Mouse (Mus musculus) T-helper 17 cell (primary cell): ENCODE measurements around the gene Add2.
"Not testable (repeated sequence)": the region's sequence is repeated elsewhere in the genome, so short reads cannot be mapped to it uniquely, and the experiment has no call there.

Experiments used
- in situ Hi-C, 2 experiments: fragments of 300-600 bp; cut with MboI, MseI; formaldehyde crosslinking; loops; 1 replicate in 1 of 2; 2 replicates in 1 of 2; pipeline ENCODE4 v1.15.1; 2025; ENCODE audit warnings: high pct_unique_total_duplicates in 2 of 2

The Add2 gene

DNA sequence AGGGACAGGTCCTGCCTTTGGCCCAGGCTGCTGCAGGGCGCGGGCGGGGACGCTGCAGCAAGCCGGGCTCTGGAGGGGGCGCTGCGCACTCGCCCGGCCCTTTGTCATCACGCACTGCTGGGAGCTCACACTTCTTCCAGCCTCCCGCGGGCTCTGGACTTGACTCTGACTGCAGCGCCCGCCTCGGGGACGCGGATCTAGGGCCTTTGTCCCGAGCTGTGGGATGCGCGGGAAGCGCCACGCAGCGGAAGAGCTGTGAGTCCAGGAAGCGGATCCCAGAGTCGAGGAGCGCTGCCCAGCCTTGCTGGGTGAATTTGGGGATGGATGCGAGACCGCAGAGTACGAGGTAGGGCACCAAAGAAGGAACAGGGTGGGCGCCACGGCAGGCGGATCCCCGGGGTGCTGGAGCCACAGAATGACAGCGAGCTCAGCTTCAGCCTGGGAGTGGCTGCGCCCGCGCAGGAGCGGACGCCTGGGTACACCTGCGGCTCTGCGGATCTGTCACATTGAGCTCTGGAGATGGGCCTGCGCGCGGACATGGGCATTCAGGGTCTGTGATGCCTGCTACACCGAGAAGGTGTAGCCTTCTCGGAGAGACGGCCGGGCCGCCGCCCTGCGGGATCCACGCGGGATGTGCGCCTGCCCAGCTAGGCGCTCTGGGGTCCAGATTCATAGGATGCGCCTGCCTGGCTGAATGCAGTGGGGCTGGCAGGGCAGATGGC, at the start of gene Add2:
Gene Add2, plus strand, starts transcription at position 81 of the 722 bp plus-strand sequence.
- in situ Hi-C loops, result no loop called here

DNA sequence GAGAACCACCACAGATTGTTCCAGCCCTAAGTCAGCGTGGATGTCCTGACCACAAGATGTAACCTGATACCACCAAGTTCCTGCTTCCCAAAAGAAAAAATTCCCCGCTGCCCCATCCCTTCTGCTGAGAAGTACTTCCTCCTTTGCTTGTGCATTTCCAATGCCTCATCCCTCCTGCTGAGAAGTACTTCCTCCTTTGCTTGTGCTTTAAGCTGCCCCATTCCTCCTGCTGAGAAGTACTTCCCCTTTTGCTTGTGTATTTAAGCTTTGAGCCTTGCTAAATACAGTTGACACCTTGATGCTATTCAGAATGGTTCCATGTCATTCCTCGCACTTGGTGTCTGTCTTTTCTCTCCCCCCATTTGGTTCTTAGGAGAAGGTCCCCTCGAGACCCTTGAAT, 49.7 kb upstream of the Add2 start:
- in situ Hi-C loops, result not testable (repeated sequence)

- in situ Hi-C loops, result loop anchor here in 1 of 2 experiments (10.0 kb wide), 1 partner anchor 1110 kb away; no protein-coding TSS in a partner anchor
Measured at GRCm38 (mm10) chr6:85984351-85984750, 44.1 kb upstream of the Add2 start.

- in situ Hi-C loops, result loop anchor here in 1 of 2 experiments (10.0 kb wide), 1 partner anchor 1115 kb away; no protein-coding TSS in a partner anchor
Measured at GRCm38 (mm10) chr6:85989570-85989969, 38.9 kb upstream of the Add2 start.

DNA sequence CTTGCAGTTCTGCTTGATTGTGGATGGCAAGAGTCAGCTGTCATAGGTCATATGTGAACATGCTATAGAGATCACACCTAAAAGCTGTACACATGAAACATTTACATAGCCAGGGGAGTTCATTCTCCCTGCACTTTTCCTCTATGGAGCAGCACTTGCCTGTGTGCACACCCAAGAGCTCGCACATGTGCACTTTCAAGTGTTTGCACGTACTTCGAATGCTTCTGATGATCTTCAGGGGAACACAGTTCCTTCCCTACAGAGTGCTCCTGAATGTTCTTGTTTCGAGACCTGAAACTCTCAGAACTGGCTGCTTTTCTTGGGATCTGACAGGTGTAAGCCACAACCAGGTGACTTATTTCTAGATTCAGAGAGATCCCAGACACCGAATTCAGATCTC, 37.7 kb upstream of the Add2 start:
- in situ Hi-C loops, result loop anchor here in 1 of 2 experiments (5.0 kb wide), 1 partner anchor 163 kb away; no protein-coding TSS in a partner anchor

GRCm38 (mm10) chr6:86003405-86003925, 25.0 kb upstream of the Add2 start:
- in situ Hi-C loops, result no loop called here

DNA sequence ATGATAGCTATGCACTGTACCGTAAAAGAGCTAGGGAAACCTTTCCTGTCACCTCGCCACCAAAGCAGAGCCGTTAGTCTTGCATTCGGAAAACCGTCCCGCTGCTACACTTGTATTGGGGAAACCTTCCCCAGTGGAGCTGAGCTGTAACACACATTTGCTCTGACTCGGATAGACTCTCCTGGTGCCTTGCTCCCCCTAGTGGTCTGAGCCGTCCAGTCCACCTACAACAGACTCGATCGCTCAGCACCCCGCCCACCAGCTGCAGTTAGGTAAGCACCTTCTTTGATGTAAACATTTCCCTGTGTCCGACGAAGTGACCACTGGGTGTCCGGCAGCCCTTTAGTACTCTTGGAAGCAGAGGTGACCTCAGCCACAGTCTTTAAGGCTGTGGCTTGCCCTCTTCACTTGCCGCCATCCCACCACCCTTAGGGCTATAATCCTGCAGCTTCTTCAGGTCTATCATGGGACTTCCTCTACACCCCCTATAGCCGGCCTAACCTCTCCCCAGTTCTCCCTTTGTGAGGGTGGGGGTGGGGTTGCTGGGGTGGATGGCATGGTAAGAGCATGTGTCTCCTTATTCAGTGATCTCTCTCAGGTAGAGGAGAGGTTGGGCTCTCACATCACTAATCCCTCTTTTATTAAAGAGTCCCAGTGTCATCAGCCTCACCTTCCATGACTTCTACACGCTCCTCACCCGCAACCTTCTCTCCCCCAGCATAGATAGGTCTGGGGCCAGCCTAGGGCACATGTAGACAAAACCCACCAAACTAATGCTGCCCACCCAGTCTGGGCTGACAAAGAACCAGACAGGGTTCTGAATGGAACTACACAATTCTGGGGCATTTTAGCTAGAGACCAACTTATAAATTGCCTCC, 24.0 kb upstream of the Add2 start:
- in situ Hi-C loops, result loop anchor here (5.0 kb wide), 2 partner anchors 67 to 172 kb away; partner anchors contain the start of gene Nat8 (in 1 of the 2)

DNA sequence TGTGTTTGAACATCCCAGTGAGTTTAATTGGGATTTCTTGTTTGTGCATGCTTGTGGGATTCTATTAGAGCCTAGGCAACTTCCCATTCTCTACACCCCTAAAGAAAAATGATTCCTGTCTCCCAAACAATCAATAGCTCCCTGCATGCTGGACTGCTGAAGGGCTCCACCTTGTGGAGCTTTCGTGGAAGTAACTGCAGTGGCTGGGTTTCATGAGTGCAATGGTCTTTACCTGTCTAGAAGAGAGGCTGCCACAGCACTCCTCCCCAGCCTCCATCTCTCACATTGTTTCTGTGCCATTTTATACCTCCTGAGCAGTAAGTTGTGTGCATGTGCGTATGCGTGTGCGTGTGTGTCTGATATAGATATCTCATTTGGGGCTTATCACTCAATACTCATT, 18.5 kb upstream of the Add2 start:
- in situ Hi-C loops, result loop anchor here (5.0 kb wide), 2 partner anchors 73 to 178 kb away; partner anchors contain the start of gene Nat8 (in 1 of the 2)

GRCm38 (mm10) chr6:86014812-86015211, 13.7 kb upstream of the Add2 start:
- in situ Hi-C loops, result not testable (repeated sequence)

DNA sequence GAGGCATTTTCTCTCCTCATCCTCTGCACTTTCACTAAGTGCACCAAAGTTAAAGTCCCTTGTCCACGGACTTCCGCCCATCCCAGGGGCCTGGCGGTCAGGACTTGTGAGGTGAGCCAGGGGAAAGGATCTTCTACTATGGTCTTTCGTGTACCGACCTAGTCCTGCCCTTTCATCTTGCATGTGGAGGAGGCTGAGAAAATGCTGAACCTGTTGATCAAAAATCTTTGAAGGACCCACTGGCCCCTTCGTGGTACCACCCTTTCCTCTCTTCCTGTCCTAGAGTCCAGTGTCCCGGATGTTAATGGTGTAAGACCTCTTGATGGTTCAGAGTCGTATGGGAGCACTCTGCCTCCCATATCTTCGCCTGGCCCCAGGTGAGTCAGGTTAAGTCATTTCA, 12.6 kb upstream of the Add2 start, which contains the start of gene Figla:
Gene Figla, plus strand, starts transcription at position 301 of the 400 bp plus-strand sequence.
- in situ Hi-C loops, result no loop called here

- in situ Hi-C loops, result no loop called here
Measured at GRCm38 (mm10) chr6:86016793-86017350, 11.6 kb upstream of the Add2 start.

- in situ Hi-C loops, result loop anchor here in 1 of 2 experiments (5.0 kb wide), 1 partner anchor 323 kb away; no protein-coding TSS in a partner anchor
Measured at GRCm38 (mm10) chr6:86019415-86020237, 8.9 kb upstream of the Add2 start.

GRCm38 (mm10) chr6:86020948-86021347, 7.5 kb upstream of the Add2 start:
- in situ Hi-C loops, result loop anchor here in 1 of 2 experiments (5.0 kb wide), 1 partner anchor 321 kb away; no protein-coding TSS in a partner anchor

DNA sequence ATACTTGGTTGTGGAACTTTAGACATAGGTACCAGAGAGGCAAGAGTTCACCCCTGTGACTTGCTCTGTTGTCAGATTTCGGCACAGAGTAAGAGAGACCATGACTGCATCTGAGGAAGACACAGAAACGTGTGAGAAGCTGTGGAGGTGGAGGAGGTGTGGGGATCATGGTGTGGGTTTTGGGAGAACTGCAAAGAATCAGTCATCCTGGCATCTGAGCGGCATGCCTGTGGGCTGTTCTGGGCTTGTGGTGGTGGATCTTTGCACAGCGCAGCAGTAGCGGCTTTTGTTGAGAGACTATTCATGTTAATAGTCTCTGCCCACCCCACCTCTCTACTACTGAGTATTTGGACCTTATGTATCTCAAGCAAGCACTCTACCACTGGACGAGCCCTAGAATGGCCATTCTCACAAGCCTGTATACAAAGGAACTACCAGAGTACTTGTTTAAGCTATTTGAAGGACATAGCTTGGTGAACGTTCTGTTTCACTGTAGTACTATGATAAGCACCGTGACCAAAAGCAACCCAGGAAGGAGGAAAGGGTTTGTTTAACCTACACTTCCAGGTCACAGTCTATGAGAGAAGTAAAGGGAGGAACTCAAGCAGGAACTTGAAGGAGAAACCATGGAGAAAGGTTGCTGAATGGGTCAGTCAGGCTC, 1.7 kb upstream of the Add2 start:
- in situ Hi-C loops, result no loop called here

- in situ Hi-C loops, result no loop called here
Measured at GRCm38 (mm10) chr6:86028150-86028549, 331 bp upstream of the Add2 start.

- in situ Hi-C loops, result no loop called here
Measured at GRCm38 (mm10) chr6:86029323-86029713, 837 bp downstream of the Add2 start.

DNA sequence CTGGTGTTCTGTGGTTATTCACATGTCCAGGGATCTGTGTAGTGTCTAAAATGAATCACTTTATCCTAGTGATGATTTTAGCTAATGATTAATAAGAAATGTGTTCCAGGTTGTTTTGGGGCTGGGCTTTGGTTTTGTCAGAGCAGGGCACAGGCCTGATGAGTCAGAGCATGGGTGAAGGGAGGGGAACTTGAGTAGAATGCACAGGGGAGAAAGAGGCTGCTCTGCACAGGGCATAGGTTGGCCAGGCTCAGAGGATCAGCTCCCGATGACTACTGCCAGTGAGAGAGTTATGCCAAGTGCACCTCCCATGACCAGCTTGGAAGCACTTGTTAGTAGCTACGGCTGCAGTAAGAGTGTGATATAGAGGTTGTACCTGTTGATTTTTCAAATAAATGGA, 3.0 kb downstream of the Add2 start:
- in situ Hi-C loops, result loop anchor here in 1 of 2 experiments (10.0 kb wide), 1 partner anchor 757 kb away; no protein-coding TSS in a partner anchor

DNA sequence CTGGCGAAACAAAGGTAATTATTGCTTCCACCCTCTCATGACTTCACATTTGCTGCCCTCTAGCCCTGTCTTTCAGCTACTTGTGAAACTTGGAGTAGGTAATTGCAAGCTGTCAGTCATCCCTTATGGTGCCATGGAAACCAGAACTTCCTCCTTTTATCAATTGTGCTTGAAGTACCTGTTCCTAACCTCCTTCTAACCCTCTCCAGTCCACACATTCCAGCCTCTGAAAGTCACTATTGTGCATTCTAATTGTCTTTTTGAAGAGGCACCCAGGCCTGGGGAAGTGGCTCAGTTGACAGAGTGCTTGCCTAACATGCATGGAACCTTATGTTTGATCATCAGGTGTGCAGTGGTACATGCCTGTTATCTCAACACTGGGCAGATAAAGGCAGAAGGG, 5.2 kb downstream of the Add2 start:
- in situ Hi-C loops, result loop anchor here in 1 of 2 experiments (10.0 kb wide), 1 partner anchor 759 kb away; no protein-coding TSS in a partner anchor

GRCm38 (mm10) chr6:86038901-86039300, 10.4 kb downstream of the Add2 start:
- in situ Hi-C loops, result loop anchor here in 1 of 2 experiments (10.0 kb wide), 1 partner anchor 764 kb away; no protein-coding TSS in a partner anchor

DNA sequence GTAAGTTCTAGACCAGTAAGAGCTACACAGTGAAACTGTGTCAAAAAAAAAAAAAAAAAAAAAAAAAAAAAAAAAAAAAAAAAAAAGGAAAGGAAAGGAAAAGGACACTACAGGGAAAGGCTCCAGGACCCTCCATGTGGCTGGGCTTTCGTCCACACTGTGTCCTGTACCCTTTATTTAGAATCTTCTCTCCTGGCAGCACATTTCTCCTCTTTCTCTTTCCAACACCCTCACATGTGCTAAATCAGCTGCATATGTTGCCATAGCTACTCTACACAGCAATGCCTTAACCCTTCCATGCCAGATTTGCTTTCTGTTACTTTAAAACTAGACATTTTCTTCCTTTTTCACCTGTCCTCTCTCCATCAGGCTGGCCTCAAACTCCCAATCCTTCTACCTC, 11.7 kb downstream of the Add2 start:
- in situ Hi-C loops, result no loop called here
